Mouse (Mus musculus): ENCODE data around the gene Ddn.

DNA sequence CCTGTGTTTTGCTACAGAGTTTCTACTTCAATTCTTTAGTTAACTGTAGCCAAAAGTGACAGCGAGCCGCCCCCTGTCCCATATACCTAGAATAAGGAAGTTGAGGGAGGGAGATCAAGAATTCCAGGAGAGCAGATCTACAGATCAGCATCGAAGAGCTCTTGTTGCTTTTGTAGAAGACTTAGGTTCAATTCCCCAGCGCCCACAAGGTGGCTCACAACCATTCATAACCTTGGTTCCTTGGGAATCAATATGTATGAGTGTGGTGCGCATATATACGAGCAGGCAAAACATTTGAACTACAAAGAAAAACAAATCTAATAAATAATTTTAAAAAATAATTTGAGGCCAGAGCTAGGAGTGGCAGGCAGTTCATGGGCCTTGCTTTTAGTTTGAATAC lies 28.1 kb downstream of the Ddn start:
- TF ChIP-seq POLR2A (IDR thresholded peaks at IDR 0.05; ENCODE audit: borderline replicate concordance, insufficient read depth, low read length), result no peak
- no peak for TF ChIP-seq CTCF (IDR thresholded peaks at IDR 0.05; ENCODE audit: borderline replicate concordance, insufficient read depth, low read depth, low read length)
